Mouse (Mus musculus) fibroblast of lung, adult 2 months (primary cell): ENCODE results near the gene Cd81.

Experiments
- DNase-seq: peaks from one replicate; pipeline ENCODE4 v3.0.0-alpha.2; 2011; ENCODE audit warnings: low read depth

The Cd81 gene

DNA sequence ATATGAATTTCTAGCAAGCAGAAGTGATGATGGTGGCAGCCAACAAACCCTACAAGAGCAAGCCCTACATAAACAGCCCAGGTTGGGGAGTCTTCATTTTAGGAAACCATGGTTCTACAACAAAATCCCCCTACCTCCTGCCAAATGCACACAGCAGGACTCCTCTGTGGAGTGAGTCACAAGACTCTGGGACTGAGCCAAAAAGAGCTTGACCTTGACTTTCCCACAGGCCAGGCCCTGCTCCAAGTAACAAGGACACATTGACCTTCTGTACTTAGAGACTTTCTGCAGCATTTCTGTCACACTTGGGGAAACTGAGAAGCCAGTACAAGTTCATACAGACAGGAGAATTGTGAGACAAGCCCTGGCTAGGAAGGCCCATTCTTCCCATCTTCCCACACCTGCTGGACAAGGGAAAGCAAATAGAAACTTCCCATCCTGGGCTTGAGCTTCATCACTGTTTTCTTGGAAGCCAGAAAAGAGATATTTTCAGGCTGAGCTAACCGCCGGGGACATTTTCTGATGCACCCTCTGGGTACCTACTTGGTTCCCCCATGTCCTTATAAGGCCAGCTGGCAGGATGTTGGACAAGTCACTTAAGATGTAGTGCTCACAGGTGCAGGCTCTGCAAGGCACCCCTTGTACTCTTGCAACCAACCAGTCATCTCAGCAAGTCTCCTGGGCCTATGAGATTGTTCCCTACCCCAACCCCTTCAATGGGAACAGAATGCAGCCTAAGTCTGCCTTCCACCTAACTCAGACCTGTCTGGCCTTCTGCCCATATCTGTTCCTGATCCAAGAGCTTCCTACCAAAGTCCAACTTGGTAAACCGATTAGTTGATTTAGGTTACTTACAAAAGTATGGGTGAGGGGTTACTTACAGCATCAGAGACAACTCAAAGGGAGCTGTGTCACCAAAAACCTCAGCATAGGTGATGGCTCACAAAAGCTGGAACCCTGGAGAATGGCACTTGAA is 2.4 kb upstream of the Cd81 start:
- DNase-seq = no peak

DNA sequence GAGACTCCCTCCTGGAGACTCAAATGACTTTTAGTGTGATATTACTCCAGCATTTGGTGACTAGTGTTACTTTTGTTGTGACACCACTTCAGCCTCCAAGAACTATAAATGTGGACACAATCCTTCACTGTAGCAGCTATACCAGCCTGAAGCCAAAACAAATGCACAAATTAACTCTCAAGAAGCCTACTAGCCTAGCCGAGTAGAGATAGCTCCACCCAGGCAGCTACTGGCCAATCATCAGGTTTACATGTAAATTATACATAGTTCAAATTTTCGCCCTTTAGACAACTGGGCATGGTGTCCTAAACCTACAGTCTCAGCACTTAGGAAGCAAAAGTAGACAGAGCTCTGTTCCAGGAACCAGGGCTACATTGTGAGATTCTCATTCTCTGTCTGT is 1.2 kb upstream of the Cd81 start:
- DNase-seq = no peak

DNA sequence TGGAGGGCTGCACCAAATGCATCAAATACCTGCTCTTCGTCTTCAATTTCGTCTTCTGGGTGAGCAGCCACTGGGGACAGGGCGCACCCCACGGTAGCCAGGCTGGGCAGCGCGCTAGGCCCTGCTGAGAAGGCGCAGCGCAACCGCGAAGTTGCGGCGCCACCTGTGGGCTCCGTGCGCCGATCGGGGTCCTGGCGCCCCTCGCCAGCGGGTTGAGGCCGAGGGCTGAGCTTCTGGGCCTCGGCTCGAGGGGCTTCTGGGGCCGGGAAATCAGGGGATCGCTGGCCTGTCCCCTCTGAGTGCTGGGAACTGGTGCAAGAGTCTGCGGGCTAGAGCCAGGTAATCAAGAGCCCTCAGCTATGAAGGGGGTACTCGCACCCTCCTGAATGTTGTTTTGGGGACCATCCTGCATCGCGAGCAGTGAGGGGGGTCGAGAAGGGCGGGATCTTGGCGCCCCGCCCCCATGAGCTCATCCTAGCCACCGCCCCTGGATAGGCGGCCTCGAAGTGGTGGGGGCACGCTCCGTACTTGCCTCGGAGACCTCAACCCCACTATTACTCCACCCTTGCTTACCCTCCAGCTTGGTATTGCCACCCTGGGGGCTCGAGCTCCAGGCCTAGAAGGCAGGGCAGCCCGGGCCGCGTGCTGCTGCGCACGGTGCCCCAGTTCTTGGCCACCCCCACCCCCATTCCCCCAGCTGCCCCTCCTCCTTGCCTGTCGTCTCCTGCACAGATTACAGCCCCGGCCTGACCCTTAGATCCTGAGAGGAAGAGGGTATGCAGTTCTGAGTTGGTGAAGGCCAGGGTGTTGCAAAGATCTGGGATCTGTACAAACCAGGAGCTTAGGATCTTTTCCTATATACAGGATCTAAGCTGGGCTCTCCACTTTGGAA is 715 bp downstream of the Cd81 start:
- no peak for DNase-seq

DNA sequence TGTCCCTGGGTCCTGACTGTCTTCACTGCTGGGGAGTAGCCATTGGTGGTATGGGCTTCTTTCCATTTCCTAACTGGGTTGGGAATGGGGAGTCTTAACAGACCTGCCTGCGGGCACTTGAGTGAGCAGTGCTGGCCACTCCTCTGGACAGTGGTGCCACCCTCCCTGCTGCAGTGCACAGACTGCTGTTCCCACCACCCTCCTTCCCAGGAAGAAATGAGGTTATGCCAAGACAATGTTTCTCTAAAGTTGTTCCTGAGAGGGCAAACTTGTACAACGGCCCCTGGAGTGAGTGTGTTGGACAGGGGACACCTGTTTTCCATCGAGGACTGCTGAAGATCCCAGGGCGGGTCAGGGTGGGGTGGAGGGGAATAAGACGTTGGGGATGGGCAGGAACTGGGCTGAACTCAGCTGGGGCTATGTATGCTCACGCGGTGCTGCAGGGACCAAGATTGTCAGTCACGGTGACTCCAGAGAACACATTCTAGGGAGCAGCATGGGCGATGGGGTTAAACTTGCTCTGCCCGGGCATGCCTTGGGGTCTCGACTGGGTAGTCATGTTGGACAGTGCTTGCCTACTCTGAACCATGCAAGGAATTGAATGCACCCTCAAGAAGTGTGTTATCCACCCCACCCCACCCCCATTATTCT is 1.5 kb downstream of the Cd81 start:
- DNase-seq = no peak

DNA sequence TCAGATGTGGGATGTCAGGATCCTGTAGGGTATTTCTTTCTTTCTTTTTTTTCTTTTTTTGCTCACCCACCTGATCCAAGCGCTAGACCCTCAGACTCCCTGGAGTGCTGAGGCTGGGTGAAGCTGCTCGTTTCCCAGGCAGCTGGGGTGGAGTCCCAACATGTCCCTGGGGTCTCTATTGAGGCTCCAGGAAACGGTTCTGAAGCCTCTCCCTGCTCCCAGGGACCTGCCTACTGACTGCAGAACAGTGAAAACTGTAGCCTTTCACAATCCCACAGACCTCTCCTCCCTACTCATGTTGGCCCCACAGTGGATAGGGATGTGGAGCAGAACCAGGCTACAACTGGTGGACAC is 2.0 kb downstream of the Cd81 start:
- DNase-seq = no peak

DNA sequence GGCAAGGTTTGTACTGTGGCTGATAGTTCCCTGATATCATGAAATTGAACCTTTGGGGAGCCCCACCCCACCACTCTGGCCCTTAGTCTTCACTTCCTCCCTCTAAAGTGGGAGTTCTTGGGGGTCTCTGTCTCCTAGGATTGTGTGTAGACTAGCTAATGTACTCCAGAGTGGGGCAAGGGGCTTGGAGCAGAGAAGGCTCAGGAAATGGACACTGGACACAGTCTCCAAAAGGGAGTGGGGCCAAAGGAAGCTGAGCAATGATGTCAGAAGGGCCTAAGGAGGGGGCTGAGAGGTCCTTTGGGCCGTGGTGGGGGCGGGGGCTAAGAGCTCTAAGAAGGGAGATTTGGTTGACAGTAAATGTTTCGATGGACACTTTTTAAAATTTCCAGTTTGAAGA is 2.5 kb downstream of the Cd81 start:
- DNase-seq = no peak

DNA sequence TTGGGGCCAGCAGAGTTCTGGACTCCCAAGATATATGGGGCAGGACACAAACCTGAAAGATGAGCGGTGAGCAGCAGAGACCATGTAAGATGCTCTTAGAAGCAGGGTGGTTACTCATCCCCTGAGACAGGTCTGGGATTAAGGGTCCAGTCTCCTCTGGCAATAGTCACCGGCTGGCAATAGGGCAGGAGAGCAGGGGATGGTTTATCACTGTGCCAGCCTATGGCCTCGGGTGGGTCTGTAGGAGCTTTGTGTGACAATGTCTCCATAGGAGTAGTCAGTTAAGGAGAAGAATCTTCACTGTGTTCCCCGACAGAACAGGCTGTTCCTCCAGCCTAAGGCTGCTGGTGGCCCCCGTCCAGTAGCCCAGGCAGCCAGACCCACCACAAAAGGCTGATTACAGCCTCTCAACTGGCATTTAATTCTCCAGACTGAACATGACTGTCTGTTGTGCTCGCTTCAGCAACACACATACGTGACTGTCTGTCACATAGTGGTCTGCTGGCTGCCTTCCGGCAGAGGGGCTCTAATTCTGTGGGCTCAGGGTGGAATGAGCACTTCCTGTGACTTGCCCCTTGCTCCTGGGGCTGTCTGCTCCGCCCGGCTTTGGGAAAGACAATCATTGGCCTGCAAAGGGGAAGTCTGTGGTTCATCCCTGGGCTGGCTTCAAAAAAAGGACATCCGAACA is 3.1 kb downstream of the Cd81 start:
- no peak for DNase-seq

DNA sequence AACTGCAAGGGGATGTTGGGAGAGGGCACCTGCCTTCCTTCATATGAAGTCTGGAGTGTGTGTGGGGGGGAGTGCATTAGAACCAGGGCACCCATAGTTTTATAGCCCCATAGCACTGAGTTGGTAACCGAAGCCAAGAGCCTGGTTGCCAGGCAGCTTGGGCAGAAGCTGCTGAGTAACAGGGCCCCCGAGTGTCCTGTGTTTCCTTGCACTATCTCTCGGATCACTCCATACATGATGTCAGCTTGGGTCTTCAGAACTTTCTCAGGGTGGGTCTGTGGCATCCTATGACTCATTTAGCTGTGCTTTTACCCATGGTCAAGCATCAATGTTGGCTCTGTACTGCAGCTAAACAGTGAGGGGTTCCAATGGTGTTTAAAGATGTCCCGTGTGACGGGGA is 4.5 kb downstream of the Cd81 start:
- no peak for DNase-seq

DNA sequence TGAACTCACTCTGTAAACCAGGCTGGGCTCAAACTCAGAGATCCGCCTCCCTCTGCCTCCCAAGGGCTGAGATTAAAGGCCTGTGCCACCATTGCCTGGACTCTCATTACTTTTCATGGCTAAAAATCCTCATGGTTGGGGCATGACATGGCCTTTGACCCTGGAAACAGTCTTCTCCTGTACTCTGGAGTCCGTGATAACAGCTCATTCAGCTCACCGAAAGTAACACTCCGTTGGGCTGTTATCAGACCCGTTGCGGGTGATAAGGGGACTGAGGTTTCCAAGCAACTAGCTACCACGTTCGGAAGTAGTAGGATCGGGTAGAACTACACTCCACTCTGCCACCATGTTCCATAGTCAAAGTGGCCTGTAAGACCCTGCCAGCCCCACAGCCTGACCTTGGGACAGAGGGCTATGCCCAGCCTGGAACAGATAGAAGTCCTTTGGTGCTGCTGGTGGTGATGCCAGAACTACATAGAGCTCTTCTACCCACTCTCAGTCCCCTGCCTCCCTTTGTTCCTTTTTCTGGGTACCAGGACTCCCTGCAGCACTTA is 5.2 kb downstream of the Cd81 start:
- DNase-seq = no peak

DNA sequence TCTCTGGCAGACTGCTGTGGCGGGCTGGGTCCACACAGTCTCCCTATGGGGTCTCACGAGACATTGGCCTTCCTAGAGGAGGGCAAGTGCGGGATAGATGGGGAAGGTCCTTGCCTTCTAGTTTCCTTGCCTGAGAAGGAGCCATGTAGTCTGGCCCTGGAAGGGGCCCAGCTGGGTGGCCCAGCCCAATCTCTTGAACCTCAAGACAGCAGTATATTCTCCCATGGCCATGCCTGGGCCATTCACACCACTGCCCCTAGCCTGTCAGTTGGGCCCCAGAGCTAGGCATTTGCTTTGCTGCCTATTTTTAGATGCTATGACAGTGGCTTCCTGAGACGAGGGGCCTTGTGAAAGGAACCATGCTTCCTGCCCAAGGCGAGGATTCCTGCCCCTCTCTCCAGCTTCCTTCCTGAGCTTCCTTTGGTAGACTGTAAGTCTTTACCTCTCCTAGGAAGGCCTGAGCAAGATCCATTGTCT is 5.7 kb downstream of the Cd81 start:
- DNase-seq = no peak

DNA sequence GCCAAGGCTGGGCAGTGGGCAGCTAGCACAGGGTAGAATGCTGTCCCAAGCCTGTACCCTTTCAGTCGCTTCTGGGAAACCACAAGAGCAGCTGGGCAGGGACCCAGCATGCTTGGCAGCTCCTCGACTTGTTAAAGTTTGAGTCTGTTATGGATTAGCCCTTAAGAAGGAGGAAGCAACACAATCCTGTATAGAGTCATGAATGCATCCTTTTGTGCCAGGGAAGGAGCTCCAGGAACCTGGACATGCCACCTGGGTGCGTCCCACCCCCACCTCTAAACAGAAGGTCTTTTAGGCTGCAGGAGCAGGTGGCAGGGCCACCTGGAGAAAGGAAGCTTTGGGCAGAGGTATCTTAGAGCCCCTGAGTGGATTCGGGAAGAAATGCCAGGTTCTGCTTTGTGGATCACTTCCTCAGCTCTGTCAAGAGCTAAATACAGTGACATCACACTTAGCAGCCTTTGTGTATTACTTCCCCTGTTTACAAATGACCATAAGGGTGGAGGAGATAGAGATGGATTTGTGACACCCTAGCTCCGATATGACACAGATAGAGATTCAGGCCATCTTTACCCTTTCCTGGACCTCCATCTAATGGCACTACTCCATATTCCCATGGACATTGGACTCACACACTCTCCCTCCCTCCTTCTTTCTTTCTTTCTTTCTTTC is 6.8 kb downstream of the Cd81 start:
- DNase-seq = no peak

DNA sequence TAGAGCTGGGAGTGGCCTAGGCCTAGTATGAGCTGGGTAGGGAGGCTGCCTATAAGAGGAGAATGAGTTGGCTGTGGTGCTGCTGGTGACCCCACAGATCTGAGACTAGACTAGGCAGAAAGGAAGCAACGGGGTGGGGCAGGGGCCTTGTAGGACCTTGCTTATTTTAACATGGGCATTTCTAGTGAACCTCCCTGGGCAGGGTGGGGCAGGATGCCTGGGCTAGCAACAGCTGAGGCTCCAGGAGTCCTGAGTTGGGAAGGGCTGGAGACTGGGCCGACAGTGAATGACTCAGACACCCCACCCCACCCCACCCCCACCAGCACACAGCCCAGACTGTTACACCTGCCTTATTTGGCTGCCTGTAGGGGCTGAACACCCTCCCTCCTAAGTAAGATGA is 10.2 kb downstream of the Cd81 start:
- DNase-seq = no peak

DNA sequence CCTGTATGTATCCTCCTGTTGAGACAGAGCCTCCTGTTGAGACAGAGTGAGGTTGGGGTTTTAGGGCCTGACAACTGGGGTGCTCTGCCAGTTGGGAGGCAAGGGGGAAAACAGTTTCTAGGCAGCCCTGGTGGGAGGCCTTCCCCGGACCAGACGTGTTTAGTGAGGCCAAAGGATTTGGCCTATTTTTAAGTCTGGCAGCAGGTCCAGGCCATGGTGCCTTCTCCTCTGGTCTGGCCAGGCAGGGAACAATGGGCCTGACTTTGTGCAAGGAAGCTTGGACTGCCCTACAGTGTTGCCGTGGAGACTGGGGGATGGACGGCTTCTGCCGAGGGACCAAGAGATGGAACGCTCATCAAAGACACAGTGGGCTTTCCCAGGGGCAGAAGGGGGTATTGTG is 11.7 kb downstream of the Cd81 start:
- no peak for DNase-seq

DNA sequence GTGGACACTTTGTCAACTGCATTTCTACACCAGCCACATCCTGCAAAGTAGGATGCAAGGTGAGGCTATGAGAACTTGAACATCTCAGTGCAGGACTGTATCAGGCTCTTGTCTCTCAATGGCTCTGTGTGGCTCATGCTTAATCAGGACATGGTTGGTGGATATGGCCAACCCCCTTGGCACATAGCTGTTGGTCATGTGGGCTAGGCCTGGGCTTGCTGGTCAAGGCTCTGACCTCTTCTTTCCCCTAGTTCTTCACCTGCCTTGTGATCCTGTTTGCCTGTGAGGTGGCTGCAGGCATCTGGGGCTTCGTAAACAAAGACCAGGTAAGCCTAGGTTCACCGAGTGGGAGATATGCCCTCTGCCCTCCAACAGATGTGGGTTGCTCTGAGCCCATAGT is 13.2 kb downstream of the Cd81 start:
- no peak for DNase-seq

DNA sequence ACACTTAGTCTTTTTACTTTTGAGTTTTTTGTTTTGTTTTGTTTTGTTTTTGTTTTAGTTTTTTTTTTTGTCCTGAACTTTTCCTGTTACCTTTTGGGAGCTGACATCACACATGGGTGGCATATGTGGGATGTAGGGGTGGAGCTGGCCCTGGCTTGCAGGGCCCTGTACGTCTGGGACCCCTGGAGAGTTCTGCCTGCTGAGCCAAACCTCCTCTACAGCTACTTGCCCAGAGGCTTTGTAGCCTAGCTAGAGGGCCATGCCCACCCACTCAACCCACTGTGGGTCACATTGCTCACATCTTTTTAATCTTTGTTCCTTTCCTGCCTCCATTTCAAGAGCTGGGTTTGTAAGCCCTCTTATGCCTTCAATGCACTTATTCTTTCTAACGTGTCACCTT is 14.9 kb downstream of the Cd81 start:
- DNase-seq = no peak

DNA sequence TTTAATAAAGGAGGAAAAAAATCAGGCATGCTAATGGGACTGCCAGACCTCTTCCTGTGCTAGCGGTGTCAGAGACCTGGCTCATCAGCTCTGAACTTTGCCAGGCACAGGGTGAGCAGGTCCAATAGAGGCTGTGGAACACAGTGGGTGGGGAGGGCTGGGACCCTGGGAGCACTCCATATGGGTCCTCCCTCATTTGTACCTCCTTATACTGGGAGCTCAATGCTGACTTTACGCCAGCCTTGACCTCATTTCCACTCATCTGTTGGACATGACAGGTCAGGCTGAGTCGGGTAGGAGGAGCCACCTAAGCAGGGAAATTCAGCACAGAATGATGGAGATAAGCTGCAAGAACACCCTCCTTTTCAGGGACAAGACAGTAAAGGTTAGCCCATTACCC is 15.4 kb downstream of the Cd81 start:
- DNase-seq = no peak

DNA sequence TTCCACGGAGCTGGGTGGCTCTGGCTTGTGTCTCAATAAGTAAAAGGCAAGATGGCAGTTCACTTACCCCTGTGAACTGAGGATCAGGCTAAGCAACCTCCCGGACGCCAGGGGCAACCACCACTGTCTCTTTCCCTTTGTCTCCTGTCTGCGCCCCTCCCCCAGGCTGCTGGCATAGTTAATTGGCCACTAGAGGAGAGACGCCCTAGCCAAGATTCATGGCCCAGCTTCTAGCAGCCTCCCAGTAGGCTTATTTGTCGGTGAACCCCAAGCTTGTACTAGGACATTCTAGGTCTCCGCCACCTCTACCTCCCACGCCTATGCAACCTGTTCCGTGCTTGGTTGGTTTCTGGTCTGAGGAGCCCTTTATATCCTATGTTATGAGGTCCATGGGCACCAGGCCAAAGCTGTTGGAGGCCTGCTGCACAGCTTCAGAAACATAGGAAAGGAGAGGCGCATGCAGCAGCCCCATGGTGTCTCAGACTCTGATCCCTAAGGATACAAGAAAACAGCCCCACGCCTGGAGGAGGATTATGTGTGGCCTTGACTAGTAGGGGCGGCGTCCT is 15.9 kb downstream of the Cd81 start:
- no peak for DNase-seq

DNA sequence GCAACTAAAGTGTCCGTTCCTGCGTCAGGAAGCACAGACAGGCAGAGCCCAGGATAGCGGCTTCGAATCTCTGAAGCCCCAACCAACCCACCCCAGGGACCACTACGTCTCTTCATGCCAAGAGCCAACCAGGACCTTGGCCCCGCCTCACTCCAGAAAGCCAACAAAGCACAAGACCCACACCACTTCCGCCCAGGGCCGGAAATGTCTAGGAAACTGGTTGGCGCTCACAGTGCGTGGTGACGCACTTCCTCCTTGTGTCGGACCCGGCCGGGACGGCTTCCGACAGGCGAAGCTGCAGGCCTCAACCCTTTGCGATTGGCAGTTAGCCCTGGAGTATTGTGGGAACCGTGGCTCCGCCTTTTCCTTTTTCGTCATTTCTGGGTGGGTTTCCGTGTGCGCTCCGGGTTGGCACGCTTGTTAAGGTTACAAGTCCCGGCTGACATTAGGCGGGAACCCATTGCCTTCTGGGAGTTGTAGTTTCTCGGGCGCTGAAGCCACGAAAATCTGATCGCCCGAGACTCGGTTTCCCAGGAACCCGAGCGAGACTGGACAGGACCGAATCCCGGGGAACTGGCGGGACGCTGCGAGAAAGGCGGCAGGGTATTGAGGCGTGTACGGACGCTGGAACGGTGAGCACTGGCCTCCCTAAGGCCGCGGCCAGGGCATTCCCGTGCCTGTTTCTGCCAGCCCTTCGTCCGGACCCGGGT is 16.5 kb downstream of the Cd81 start, which contains the start of gene Tssc4:
Tssc4 (plus strand) TSS at position 368 of the 710 bp plus-strand sequence.
- DNase-seq = peak; percentile 100

DNA sequence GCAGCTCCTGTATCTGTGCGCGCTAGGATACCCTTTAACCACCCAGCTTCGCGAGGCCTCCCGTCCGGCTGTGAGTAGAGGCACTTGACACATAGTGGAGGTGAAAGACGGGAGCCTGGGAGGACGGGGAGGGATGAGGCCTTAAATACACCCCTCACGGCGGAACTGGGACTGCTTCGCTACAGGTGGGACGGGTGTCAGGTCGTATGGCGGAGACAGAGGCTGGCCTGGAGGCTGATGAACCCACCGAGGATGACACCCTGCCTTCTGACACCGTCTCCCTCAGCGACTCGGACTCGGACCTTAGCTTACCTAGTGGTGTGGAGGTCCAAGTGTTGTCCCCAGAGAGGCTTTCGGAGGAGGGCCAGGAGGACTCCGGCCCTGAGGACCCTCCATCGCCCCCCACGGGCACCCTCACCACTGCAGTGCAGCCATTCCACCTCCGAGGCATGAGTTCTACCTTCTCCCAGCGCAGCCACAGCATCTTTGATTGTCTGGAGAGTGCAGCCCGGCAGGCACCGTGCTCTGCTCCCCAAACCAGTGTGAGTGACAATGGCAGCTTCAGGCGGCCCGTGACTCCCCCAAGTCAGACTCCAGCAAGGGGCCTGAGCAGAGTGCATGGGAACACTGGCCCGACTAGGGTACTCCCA is 17.3 kb downstream of the Cd81 start:
- DNase-seq = no peak
